Mouse (Mus musculus): ENCODE results near the gene Chrna10. TPM values are rescaled to one million over a fixed set of nuclear protein-coding genes. Genes with fewer than 3 reads are reported as not detected.

Chrna10 gene
- polyA plus RNA-seq, 1 experiment = 0.01 TPM

DNA sequence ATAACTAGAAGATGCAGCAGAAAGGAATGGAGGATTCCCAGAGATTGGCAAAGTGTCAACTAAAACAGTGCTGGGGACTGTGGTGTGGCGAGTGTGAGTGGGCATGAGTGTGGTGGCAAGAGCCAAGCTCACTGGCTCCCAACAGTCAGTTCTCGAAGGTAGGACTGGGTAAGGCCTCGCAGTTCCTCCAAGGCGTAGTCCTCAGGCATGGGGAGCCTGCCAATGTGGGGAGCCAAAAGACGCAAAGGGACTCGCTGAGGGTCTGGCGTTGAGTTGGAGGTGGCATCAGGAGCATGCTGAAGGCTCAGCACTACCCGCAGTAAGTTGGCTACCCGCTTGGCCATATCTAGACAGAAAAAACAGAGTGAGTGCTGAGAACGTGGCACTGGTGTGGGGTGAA is 3.7 kb upstream of the Chrna10 start:
- no peaks in the 10 kb centered on the region for H3K27me3 ChIP-seq (ENCODE audit: control insufficient read depth, insufficient read depth, insufficient read length)
- no peaks in the 10 kb centered on the region for H3K79me2 ChIP-seq (ENCODE audit: control insufficient read depth, insufficient read depth)
- H3K36me3 ChIP-seq (ENCODE audit: control insufficient read depth, insufficient read depth) = peaks cover 57% of the 10 kb centered on the region
- H3K4me3 ChIP-seq (ENCODE audit: insufficient read depth, poor library complexity, severe bottlenecking) = no peak overlapping the region
- TF ChIP-seq CTCF (IDR thresholded peaks at IDR 0.05; ENCODE audit: control insufficient read depth, insufficient read depth, insufficient read length) = no peak
- no peak for TF ChIP-seq USF1 (IDR thresholded peaks at IDR 0.05; ENCODE audit: low read depth)
- H3K79me3 ChIP-seq (ENCODE audit: low read depth) = no peaks in the 10 kb centered on the region
- H3ac ChIP-seq (ENCODE audit: control insufficient read depth, insufficient read length, low read depth) = no peak overlapping the region

DNA sequence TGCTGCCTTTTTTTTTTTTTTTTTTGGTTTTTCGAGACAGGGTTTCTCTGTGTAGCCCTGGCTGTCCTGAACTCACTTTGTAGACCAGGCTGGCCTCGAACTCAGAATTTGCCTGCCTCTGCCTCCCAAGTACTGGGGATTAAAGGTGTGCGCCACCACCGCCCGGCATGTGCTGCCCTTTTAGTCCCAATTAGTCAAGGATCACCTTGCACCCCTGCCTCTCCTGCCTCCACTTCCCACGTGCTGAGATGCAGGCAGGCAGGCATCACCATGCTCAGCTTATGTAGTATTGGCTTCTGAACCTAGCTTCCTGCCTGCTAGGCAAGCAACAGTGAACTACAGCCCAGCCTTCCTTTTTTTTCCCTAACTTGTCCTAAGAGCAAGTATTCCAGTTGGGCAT is 754 bp upstream of the Chrna10 start:
- Histone ChIP-seq H3ac (ENCODE audit: control insufficient read depth, insufficient read length, low read depth) (no peak overlapping the region), H3K79me3 (ENCODE audit: low read depth) (no peaks in the 10 kb centered on the region), H3K27me3 (ENCODE audit: control insufficient read depth, insufficient read depth, insufficient read length) (peaks cover 7% of the 10 kb centered on the region), H3K36me3 (ENCODE audit: control insufficient read depth, insufficient read depth) (peaks cover 28% of the 10 kb centered on the region), H3K79me2 (ENCODE audit: control insufficient read depth, insufficient read depth) (no peaks in the 10 kb centered on the region), H3K4me3 (ENCODE audit: insufficient read depth, poor library complexity, severe bottlenecking) (no peak overlapping the region)
- no peak for TF ChIP-seq CEBPB (IDR thresholded peaks at IDR 0.05; ENCODE audit: low read depth)
- no peak for TF ChIP-seq MYOD1 (IDR thresholded peaks at IDR 0.05; ENCODE audit: control insufficient read depth, insufficient read length, low read depth)
- TF ChIP-seq FOSL1 (IDR thresholded peaks at IDR 0.05; ENCODE audit: insufficient read depth, low read length, poor library complexity, severe bottlenecking) = no peak
- no peak for TF ChIP-seq USF1 (IDR thresholded peaks at IDR 0.05; ENCODE audit: low read depth)
- TF ChIP-seq CTCF (IDR thresholded peaks at IDR 0.05; ENCODE audit: control insufficient read depth, insufficient read depth, insufficient read length) = no peak
- no peak for TF ChIP-seq MYOG (IDR thresholded peaks at IDR 0.05; ENCODE audit: control insufficient read depth, extremely low read depth, insufficient read length)

- Histone ChIP-seq H3K4me3 (ENCODE audit: insufficient read depth, poor library complexity, severe bottlenecking) (no peak overlapping the region), H3K79me2 (ENCODE audit: control insufficient read depth, insufficient read depth) (no peaks in the 10 kb centered on the region), H3K36me3 (ENCODE audit: control insufficient read depth, insufficient read depth) (no peaks in the 10 kb centered on the region), H3ac (ENCODE audit: control insufficient read depth, insufficient read length, low read depth) (no peak overlapping the region), H3K27me3 (ENCODE audit: control insufficient read depth, insufficient read depth, insufficient read length) (peaks cover 7% of the 10 kb centered on the region), H3K79me3 (ENCODE audit: low read depth) (no peaks in the 10 kb centered on the region)
- TF ChIP-seq CTCF (IDR thresholded peaks at IDR 0.05; ENCODE audit: control insufficient read depth, insufficient read depth, insufficient read length) (no peak), MAX (IDR thresholded peaks at IDR 0.05) (no peak), USF1 (IDR thresholded peaks at IDR 0.05; ENCODE audit: low read depth) (no peak), MYOD1 (IDR thresholded peaks at IDR 0.05; ENCODE audit: control insufficient read depth, insufficient read length, low read depth) (no peak), FOSL1 (IDR thresholded peaks at IDR 0.05; ENCODE audit: insufficient read depth, low read length, poor library complexity, severe bottlenecking) (no peak), CEBPB (IDR thresholded peaks at IDR 0.05; ENCODE audit: low read depth) (no peak), MYOG (IDR thresholded peaks at IDR 0.05; ENCODE audit: control insufficient read depth, extremely low read depth, insufficient read length) (no peak)
Observed at GRCm38 (mm10) chr7:102113151-102113729, 3.4 kb downstream of the Chrna10 start.

- H3ac ChIP-seq (ENCODE audit: control insufficient read depth, insufficient read length, low read depth) = no peak overlapping the region
- no peaks in the 10 kb centered on the region for H3K79me3 ChIP-seq (ENCODE audit: low read depth)
- H3K36me3 ChIP-seq (ENCODE audit: control insufficient read depth, insufficient read depth) = no peaks in the 10 kb centered on the region
- no peak overlapping the region for H3K4me3 ChIP-seq (ENCODE audit: insufficient read depth, poor library complexity, severe bottlenecking)
- H3K79me2 ChIP-seq (ENCODE audit: control insufficient read depth, insufficient read depth) = no peaks in the 10 kb centered on the region
- peaks cover 17% of the 10 kb centered on the region for H3K27me3 ChIP-seq (ENCODE audit: control insufficient read depth, insufficient read depth, insufficient read length)
- TF ChIP-seq MAX (IDR thresholded peaks at IDR 0.05) (no peak), FOSL1 (IDR thresholded peaks at IDR 0.05; ENCODE audit: insufficient read depth, low read length, poor library complexity, severe bottlenecking) (no peak), CTCF (IDR thresholded peaks at IDR 0.05; ENCODE audit: control insufficient read depth, insufficient read depth, insufficient read length) (no peak), MYOG (IDR thresholded peaks at IDR 0.05; ENCODE audit: control insufficient read depth, extremely low read depth, insufficient read length) (no peak), MYOD1 (IDR thresholded peaks at IDR 0.05; ENCODE audit: control insufficient read depth, insufficient read length, low read depth) (no peak), CEBPB (IDR thresholded peaks at IDR 0.05; ENCODE audit: low read depth) (no peak), USF1 (IDR thresholded peaks at IDR 0.05; ENCODE audit: low read depth) (no peak)
Observed at GRCm38 (mm10) chr7:102109746-102110145, 6.9 kb downstream of the Chrna10 start.

DNA sequence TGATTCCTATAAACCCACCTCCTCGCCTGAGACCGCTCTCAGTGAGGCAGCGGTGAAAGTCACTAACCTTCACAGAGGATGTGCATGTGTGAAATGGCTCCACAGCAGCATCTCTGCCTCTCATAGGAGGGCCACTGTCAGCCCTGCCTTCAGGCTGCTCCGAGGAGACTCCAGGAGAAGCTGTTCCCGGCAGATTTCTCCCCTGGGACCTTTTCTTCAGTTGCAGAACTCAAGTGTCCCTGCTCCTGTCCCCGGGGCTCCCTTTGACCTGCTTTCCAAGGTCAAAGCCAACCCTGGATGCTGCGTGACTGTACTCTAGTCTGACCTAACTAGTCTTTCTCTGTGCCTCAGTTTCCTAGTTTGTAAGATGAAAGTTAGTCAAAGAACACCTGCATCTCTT is 7.5 kb downstream of the Chrna10 start, which contains the start of gene Art5:
Gene Art5, minus strand, starts transcription at position 319 of the 400 bp plus-strand sequence.
- Histone ChIP-seq H3ac (ENCODE audit: control insufficient read depth, insufficient read length, low read depth) (no peak within 1 kb of the TSS), H3K27me3 (ENCODE audit: control insufficient read depth, insufficient read depth, insufficient read length) (peaks cover 17% of the 10 kb centered on the region), H3K36me3 (ENCODE audit: control insufficient read depth, insufficient read depth) (no peaks in the 10 kb centered on the region), H3K4me3 (ENCODE audit: insufficient read depth, poor library complexity, severe bottlenecking) (no peak within 1 kb of the TSS), H3K79me2 (ENCODE audit: control insufficient read depth, insufficient read depth) (no peaks in the 10 kb centered on the region), H3K79me3 (ENCODE audit: low read depth) (no peaks in the 10 kb centered on the region)
- TF ChIP-seq CEBPB (IDR thresholded peaks at IDR 0.05; ENCODE audit: low read depth) (no peak), MYOG (IDR thresholded peaks at IDR 0.05; ENCODE audit: control insufficient read depth, extremely low read depth, insufficient read length) (no peak), MAX (IDR thresholded peaks at IDR 0.05) (no peak), CTCF (IDR thresholded peaks at IDR 0.05; ENCODE audit: control insufficient read depth, insufficient read depth, insufficient read length) (no peak), USF1 (IDR thresholded peaks at IDR 0.05; ENCODE audit: low read depth) (no peak), MYOD1 (IDR thresholded peaks at IDR 0.05; ENCODE audit: control insufficient read depth, insufficient read length, low read depth) (no peak), FOSL1 (IDR thresholded peaks at IDR 0.05; ENCODE audit: insufficient read depth, low read length, poor library complexity, severe bottlenecking) (no peak)

DNA sequence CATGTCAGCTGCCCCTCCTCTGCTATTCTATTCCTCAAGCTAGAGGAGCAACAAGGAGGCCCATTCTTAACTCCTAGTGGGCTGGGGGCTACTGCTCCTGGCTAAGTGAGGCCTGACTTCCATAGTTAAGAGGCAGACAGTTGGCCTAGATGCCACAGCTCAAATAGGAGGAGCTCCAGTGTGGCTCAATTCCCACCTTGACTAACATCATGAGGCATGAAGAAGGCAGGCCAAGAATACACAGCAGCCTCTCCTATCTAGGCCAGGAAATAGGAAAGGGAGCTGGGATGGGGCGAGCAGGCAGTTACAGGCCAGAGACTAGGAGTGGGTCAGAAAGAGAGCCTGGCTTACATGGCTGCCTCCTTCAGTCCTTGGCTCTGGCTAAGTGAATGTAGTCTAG is 8.4 kb downstream of the Chrna10 start:
- Histone ChIP-seq H3K27me3 (ENCODE audit: control insufficient read depth, insufficient read depth, insufficient read length) (peaks cover 14% of the 10 kb centered on the region), H3K79me2 (ENCODE audit: control insufficient read depth, insufficient read depth) (no peaks in the 10 kb centered on the region), H3ac (ENCODE audit: control insufficient read depth, insufficient read length, low read depth) (no peak overlapping the region), H3K4me3 (ENCODE audit: insufficient read depth, poor library complexity, severe bottlenecking) (no peak overlapping the region), H3K36me3 (ENCODE audit: control insufficient read depth, insufficient read depth) (no peaks in the 10 kb centered on the region), H3K79me3 (ENCODE audit: low read depth) (no peaks in the 10 kb centered on the region)
- TF ChIP-seq CTCF (IDR thresholded peaks at IDR 0.05; ENCODE audit: control insufficient read depth, insufficient read depth, insufficient read length) (no peak), MYOG (IDR thresholded peaks at IDR 0.05; ENCODE audit: control insufficient read depth, extremely low read depth, insufficient read length) (no peak), MYOD1 (IDR thresholded peaks at IDR 0.05; ENCODE audit: control insufficient read depth, insufficient read length, low read depth) (no peak), MAX (IDR thresholded peaks at IDR 0.05) (no peak), FOSL1 (IDR thresholded peaks at IDR 0.05; ENCODE audit: insufficient read depth, low read length, poor library complexity, severe bottlenecking) (no peak), USF1 (IDR thresholded peaks at IDR 0.05; ENCODE audit: low read depth) (no peak), CEBPB (IDR thresholded peaks at IDR 0.05; ENCODE audit: low read depth) (no peak)
